Mouse (Mus musculus): Measurements from ENCODE around the gene Dip2c. TPM values are rescaled to one million over a fixed set of nuclear protein-coding genes. Genes with fewer than 3 reads are reported as not detected.

Dip2c gene
- total and polyA plus RNA-seq, 3 experiments, result not detected

- TF ChIP-seq CHD2 (IDR thresholded peaks at IDR 0.05; ENCODE audit: low read length) (no peak), MYC (IDR thresholded peaks at IDR 0.05; ENCODE audit: low read depth, low read length) (no peak), POLR2AphosphoS5 (IDR thresholded peaks at IDR 0.05; ENCODE audit: borderline replicate concordance, low read depth, low read length) (no peak), MYB (IDR thresholded peaks at IDR 0.05; ENCODE audit: low read depth, low read length) (no peak), KAT2A (conservative IDR thresholded peaks at IDR 0.05; ENCODE audit: low read depth, low read length) (no peak)
- no peaks in the 10 kb centered on the region for H3K27me3 ChIP-seq (ENCODE audit: control insufficient read depth in 1 of 2, insufficient read depth in 2 of 2, low read length in 2 of 2)
- H3K36me3 ChIP-seq (ENCODE audit: control insufficient read depth in 1 of 2, insufficient read depth in 2 of 2, low read length in 2 of 2), result no peaks in the 10 kb centered on the region
- H3K9me3 ChIP-seq (replicated peaks; ENCODE audit: insufficient read depth, low read length), result no peaks in the 10 kb centered on the region
- DNase-seq (ENCODE audit: low read depth, low spot score), result no peak
- no peak overlapping the region for H3K9ac ChIP-seq (ENCODE audit: control insufficient read depth, low read depth, low read length, poor library complexity, severe bottlenecking)
- no peaks in the 10 kb centered on the region for H3K4me1 ChIP-seq (ENCODE audit: control insufficient read depth in 1 of 2, insufficient read depth in 2 of 2, low read length in 2 of 2)
- H3K4me3 ChIP-seq (ENCODE audit: control insufficient read depth in 1 of 2, insufficient read depth in 1 of 2, low read depth in 2 of 2, low read length in 2 of 2), result no peak overlapping the region
- no peaks in the 10 kb centered on the region for H3K79me2 ChIP-seq (ENCODE audit: control insufficient read depth, insufficient read depth, low read length, poor library complexity)
- no peak overlapping the region for H3K27ac ChIP-seq (ENCODE audit: control insufficient read depth, low read depth, low read length)
Measured at GRCm38 (mm10) chr13:9481722-9482121, 205.4 kb downstream of the Dip2c start.

DNA sequence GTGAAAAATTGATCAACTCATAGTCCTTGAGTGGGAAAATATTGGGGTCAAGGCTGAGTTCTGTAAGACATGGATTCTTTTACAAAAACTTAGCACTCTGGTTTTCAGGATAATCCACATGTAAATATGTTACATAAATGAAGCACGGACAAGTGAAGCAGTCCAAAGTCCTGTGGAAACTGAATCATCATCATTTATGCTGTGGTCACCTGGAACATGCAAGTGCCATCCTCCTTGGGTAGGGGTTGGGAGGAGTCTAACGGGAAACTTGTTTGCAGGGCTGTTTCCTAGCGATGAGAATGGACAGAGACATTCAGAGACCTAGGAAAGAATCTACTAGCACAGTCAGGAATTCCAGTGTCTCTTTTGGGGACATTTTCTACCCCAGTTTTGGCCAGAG, 213.4 kb downstream of the Dip2c start:
- no peaks in the 10 kb centered on the region; a peak in 2 of 4 replicates for H3K27me3 ChIP-seq (ENCODE audit: control insufficient read depth in 1 of 2, insufficient read depth in 2 of 2, low read length in 2 of 2)
- no peak overlapping the region for H3K4me3 ChIP-seq (ENCODE audit: control insufficient read depth in 1 of 2, insufficient read depth in 1 of 2, low read depth in 2 of 2, low read length in 2 of 2)
- DNase-seq (ENCODE audit: low read depth, low spot score), result no peak
- H3K36me3 ChIP-seq (ENCODE audit: control insufficient read depth in 1 of 2, insufficient read depth in 2 of 2, low read length in 2 of 2), result no peaks in the 10 kb centered on the region
- H3K9me3 ChIP-seq (replicated peaks; ENCODE audit: insufficient read depth, low read length), result no peaks in the 10 kb centered on the region
- no peaks in the 10 kb centered on the region for H3K79me2 ChIP-seq (ENCODE audit: control insufficient read depth, insufficient read depth, low read length, poor library complexity)
- no peak overlapping the region for H3K27ac ChIP-seq (ENCODE audit: control insufficient read depth, low read depth, low read length)
- TF ChIP-seq TCF12 (IDR thresholded peaks at IDR 0.05; ENCODE audit: low read depth, low read length) (no peak), USF1 (IDR thresholded peaks at IDR 0.05; ENCODE audit: low read depth, low read length) (no peak), POLR2AphosphoS2 (IDR thresholded peaks at IDR 0.05; ENCODE audit: low read length) (no peak), USF2 (IDR thresholded peaks at IDR 0.05; ENCODE audit: borderline replicate concordance in 1 of 2, insufficient read depth in 1 of 2, low read depth in 1 of 2, low read length in 2 of 2) (no peak), MEF2A (IDR thresholded peaks at IDR 0.05; ENCODE audit: extremely low read depth, insufficient replicate concordance, low read depth, low read length, poor library complexity, severe bottlenecking) (no peak), GABPA (IDR thresholded peaks at IDR 0.05; ENCODE audit: low read depth, low read length) (no peak), ETS1 (IDR thresholded peaks at IDR 0.05; ENCODE audit: low read depth, low read length) (no peak), MYB (IDR thresholded peaks at IDR 0.05; ENCODE audit: low read depth, low read length) (no peak), MAX (IDR thresholded peaks at IDR 0.05; ENCODE audit: low read length) (no peak), KAT2A (conservative IDR thresholded peaks at IDR 0.05; ENCODE audit: low read depth, low read length) (no peak), SIN3A (IDR thresholded peaks at IDR 0.05; ENCODE audit: low read length) (no peak), CTCF (IDR thresholded peaks at IDR 0.05 in 2 of 3, conservative IDR thresholded peaks at IDR 0.05 in 1 of 3; ENCODE audit: control insufficient read depth in 1 of 3, insufficient read depth in 1 of 3, low read depth in 2 of 3, low read length in 3 of 3, poor library complexity in 1 of 3, severe bottlenecking in 1 of 3) (no peak), BHLHE40 (IDR thresholded peaks at IDR 0.05; ENCODE audit: borderline replicate concordance, low read depth, low read length) (no peak)
- no peak overlapping the region for H3K9ac ChIP-seq (ENCODE audit: control insufficient read depth, low read depth, low read length, poor library complexity, severe bottlenecking)
- no peaks in the 10 kb centered on the region for H3K4me1 ChIP-seq (ENCODE audit: control insufficient read depth in 1 of 2, insufficient read depth in 2 of 2, low read length in 2 of 2)
